Comparison of ENCODE assay signal across 9 mouse cellular contexts in genomic region chr4:46544313-46544712, GRCm38 (mm10). TPM values are rescaled to one million over a fixed set of nuclear protein-coding genes. Genes with fewer than 3 reads are reported as not detected.
A peak's percentile ranks its signal among the peaks of the same experiment; 100 is the strongest.
DNase-seq lines count a peak whose midpoint lies in the region; TF ChIP-seq lines count a peak whose summit lies in the region.
"Had no signal": no experiment of that assay in that cellular context is flagged by ENCODE, and none has a peak within 500 bp of the region (broad histone marks: within the 10 kb centered on the region; RNA-seq: fewer than 3 reads in every experiment).

No protein-coding gene starts in this region.

- H3K27me3 ChIP-seq in kidney, adult 2 months (replicated peaks; ENCODE audit: control insufficient read depth, insufficient read depth, low read length), result no peaks in the 10 kb centered on the region
- H3K27me3 ChIP-seq in MEL (ENCODE audit: control insufficient read depth in 1 of 2, insufficient read depth in 2 of 2, low read length in 2 of 2), result peaks cover 0 to 3% of the 10 kb centered on the region in 2 experiments; a peak in 2 of 4 replicates
- H3K27me3 ChIP-seq in forebrain, embryonic 10.5 days (ENCODE audit: poor library complexity, severe bottlenecking), result peaks cover 11% of the 10 kb centered on the region

- TF ChIP-seq CTCF in kidney, adult 2 months (conservative IDR thresholded peaks at IDR 0.05; ENCODE audit: insufficient read depth, insufficient read length, low read depth, low read length), result peak; percentile 37; the same call in 1 of the 2 replicates
- TF ChIP-seq CTCF in MEL (IDR thresholded peaks at IDR 0.05 in 2 of 3, conservative IDR thresholded peaks at IDR 0.05 in 1 of 3; ENCODE audit: control insufficient read depth in 1 of 3, insufficient read depth in 1 of 3, low read depth in 2 of 3, low read length in 3 of 3, poor library complexity in 1 of 3, severe bottlenecking in 1 of 3), result peak; percentile 75 to 82 (median 82)

- H3K4me1 ChIP-seq in kidney, adult 2 months (ENCODE audit: control insufficient read depth, insufficient read depth, low read length), result no peaks in the 10 kb centered on the region
- 0 out of 4 replicates have a peak, but pooled peaks cover 0 to 3% of the 10 kb centered on the region in 2 experiments for H3K4me1 ChIP-seq in MEL (ENCODE audit: control insufficient read depth in 1 of 2, insufficient read depth in 2 of 2, low read length in 2 of 2)
- H3K4me1 ChIP-seq in forebrain, embryonic 10.5 days, result peaks cover 7% of the 10 kb centered on the region; the same call in 1 of the 2 replicates

- no peak for DNase-seq in kidney, adult 2 months
- no peak for DNase-seq in kidney, postnatal 14 days
- peak; percentile 84 to 87 for DNase-seq in B cell, adult 2 months
- DNase-seq in MEL (ENCODE audit: low read depth, low spot score), result peak; percentile 75
- DNase-seq in lung, postnatal 14 days, result peak; percentile 36
- DNase-seq in layer of hippocampus, adult 8-10 months (ENCODE audit: low spot score in 2 of 2), result no peak
- DNase-seq in Muller cell, postnatal 12 days (ENCODE audit: inconsistent ontology term), result no peak
- DNase-seq in forebrain, embryonic 10.5 days (ENCODE audit: extremely low spot score, low spot score), result no peak

- H3K9ac ChIP-seq in MEL (ENCODE audit: control insufficient read depth, low read depth, low read length, poor library complexity, severe bottlenecking), result no peak overlapping the region
- H3K9ac ChIP-seq: hindbrain, embryonic 14.5 days had no signal

- no peak overlapping the region for H3K4me3 ChIP-seq in kidney, adult 2 months (ENCODE audit: insufficient read depth, low read depth, low read length)
- no peak overlapping the region for H3K4me3 ChIP-seq in MEL (ENCODE audit: control insufficient read depth in 1 of 2, insufficient read depth in 1 of 2, low read depth in 2 of 2, low read length in 2 of 2)
- no peak overlapping the region for H3K4me3 ChIP-seq in forebrain, embryonic 10.5 days

- H3K79me2 ChIP-seq in MEL (ENCODE audit: control insufficient read depth, insufficient read depth, low read length, poor library complexity), result no peaks in the 10 kb centered on the region

- no peak for TF ChIP-seq EP300 in MEL (IDR thresholded peaks at IDR 0.05; ENCODE audit: low read depth in 1 of 2, low read length in 2 of 2)

- no peak for TF ChIP-seq POLR2A in kidney, adult 2 months (IDR thresholded peaks at IDR 0.05; ENCODE audit: low read depth, low read length)
- no peak for TF ChIP-seq POLR2A in MEL (IDR thresholded peaks at IDR 0.05; ENCODE audit: control insufficient read depth in 1 of 2, insufficient read depth in 1 of 2, low read depth in 1 of 2, low read length in 2 of 2, poor library complexity in 1 of 2)

- H3K36me3 ChIP-seq in kidney, adult 2 months (ENCODE audit: control insufficient read depth, insufficient read depth, low read length), result no peaks in the 10 kb centered on the region
- H3K36me3 ChIP-seq in MEL (ENCODE audit: control insufficient read depth in 1 of 2, insufficient read depth in 2 of 2, low read length in 2 of 2), result no peaks in the 10 kb centered on the region
- H3K36me3 ChIP-seq in forebrain, embryonic 10.5 days (replicated peaks), result no peaks in the 10 kb centered on the region

- H3K9me3 ChIP-seq in MEL (replicated peaks; ENCODE audit: insufficient read depth, low read length), result no peaks in the 10 kb centered on the region
- no peaks in the 10 kb centered on the region for H3K9me3 ChIP-seq in forebrain, embryonic 10.5 days

- TF ChIP-seq RAD21 in MEL (IDR thresholded peaks at IDR 0.05; ENCODE audit: low read depth, low read length), result peak; percentile 84

- no peak overlapping the region for H3K27ac ChIP-seq in kidney, adult 2 months (ENCODE audit: insufficient read depth, low read depth, low read length)
- H3K27ac ChIP-seq in MEL (ENCODE audit: control insufficient read depth, low read depth, low read length), result no peak overlapping the region
- no peak overlapping the region for H3K27ac ChIP-seq in forebrain, embryonic 10.5 days
- H3K27ac ChIP-seq: hindbrain, embryonic 14.5 days had no signal

- 27% methylated on average over 1 of the region's 1 CpGs for whole genome bisulfite sequencing in kidney, adult 2 months
- 28% methylated on average over 1 of the region's 1 CpGs for WGBS in forebrain, embryonic 10.5 days

TF ChIP-seq in MEL, 35 proteins besides CTCF, POLR2A, EP300 and RAD21:
- TF ChIP-seq ZC3H11A (IDR thresholded peaks at IDR 0.05; ENCODE audit: low read depth, low read length), result peak; percentile 92
- TF ChIP-seq HCFC1 (IDR thresholded peaks at IDR 0.05; ENCODE audit: low read depth, low read length), result no peak
- no peak for TF ChIP-seq BHLHE40 (IDR thresholded peaks at IDR 0.05; ENCODE audit: borderline replicate concordance, low read depth, low read length)
- TF ChIP-seq SIN3A (IDR thresholded peaks at IDR 0.05; ENCODE audit: low read length), result peak; percentile 20; the same call in 1 of the 2 replicates
- peak; percentile 88 for TF ChIP-seq SMC3 (IDR thresholded peaks at IDR 0.05; ENCODE audit: low read depth, low read length)
- 0 out of 2 replicates have a peak, but pooled peaks have one; percentile 38 for TF ChIP-seq MYC (IDR thresholded peaks at IDR 0.05; ENCODE audit: low read depth, low read length)
- no peak for TF ChIP-seq ETS1 (IDR thresholded peaks at IDR 0.05; ENCODE audit: low read depth, low read length)

RNA-seq across cellular contexts. Expression of gene Trim14, which starts 8.4 kb away (rescaled TPM):
- polyA plus RNA-seq in kidney, adult 2 months (2012; rRNA removed), result 2.3 and 2.6 TPM in 2 replicates
- 0.82 and 1.1 TPM in 2 replicates for total RNA-seq in MEL (2012; rRNA removed)
- 1 to 10 TPM in 1 of 2 experiments, not detected in 1; 5.1 TPM for polyA plus RNA-seq in MEL (2012; ENCODE audit: insufficient read depth in 1 of 2, insufficient read length in 2 of 2, low read depth in 1 of 2, low replicate concordance in 2 of 2, missing spikeins in 1 of 2)
- 1 to 10 TPM in 3 of 4 experiments, under 1 TPM in 1; 0.89 to 2.3 (median 1.8) TPM for total RNA-seq in layer of hippocampus, adult 8-10 months (2022)
- polyA plus RNA-seq in forebrain, embryonic 10.5 days (2016; fragmentation: Nextera tagmentation; extraction: Ambion mirVana), result 0.43 and 0.84 TPM in 2 replicates

RNA-seq across cellular contexts. Expression of gene Nans, which starts 55.3 kb away (rescaled TPM):
- 10.8 and 13.8 TPM in 2 replicates for polyA plus RNA-seq in kidney, adult 2 months (2012; rRNA removed)
- 124 and 136 TPM in 2 replicates for total RNA-seq in MEL (2012; rRNA removed)
- polyA plus RNA-seq in MEL (2012; ENCODE audit: insufficient read depth in 1 of 2, insufficient read length in 2 of 2, low read depth in 1 of 2, low replicate concordance in 2 of 2, missing spikeins in 1 of 2), result 100 to 1,000 TPM; 182 to 246 TPM
- total RNA-seq in layer of hippocampus, adult 8-10 months (2022), result 10 to 100 TPM; 15.5 to 19.7 (median 16.6) TPM
- polyA plus RNA-seq in forebrain, embryonic 10.5 days (2016; fragmentation: Nextera tagmentation; extraction: Ambion mirVana), result 75.7 and 77.5 TPM in 2 replicates

RNA-seq across cellular contexts. Expression of gene Coro2a, which starts 57.7 kb away (rescaled TPM):
- polyA plus RNA-seq in kidney, adult 2 months (2012; rRNA removed), result 4.1 and 4.2 TPM in 2 replicates
- total RNA-seq in MEL (2012; rRNA removed), result 0.35 and 1.2 TPM in 2 replicates
- polyA plus RNA-seq in MEL (2012; ENCODE audit: insufficient read depth in 1 of 2, insufficient read length in 2 of 2, low read depth in 1 of 2, low replicate concordance in 2 of 2, missing spikeins in 1 of 2), result 1 to 10 TPM in 1 of 2 experiments, not detected in 1; 6.8 TPM
- total RNA-seq in layer of hippocampus, adult 8-10 months (2022), result 10 to 100 TPM; 15.7 to 19.5 (median 17.8) TPM
- 2.1 and 2.8 TPM in 2 replicates for polyA plus RNA-seq in forebrain, embryonic 10.5 days (2016; fragmentation: Nextera tagmentation; extraction: Ambion mirVana)

Comparison
In these comparisons a context has a peak if more than half of its experiments do, and no peak if none do; other contexts are left out.
1. DNase-seq: peak in B cell, adult 2 months (2 of 2), MEL (single experiment) and lung, postnatal 14 days (single experiment); none in kidney, adult 2 months (single experiment), kidney, postnatal 14 days (single experiment), layer of hippocampus, adult 8-10 months (0 of 2), Muller cell, postnatal 12 days (single experiment) and forebrain, embryonic 10.5 days (single experiment).